Mouse (Mus musculus) olfactory bulb, adult 2 months (tissue): ENCODE measurements around the gene Creb5.

Experiments used
- CTCF ChIP-seq: fragments of 200-500 bp; IDR thresholded peaks from 2 replicates; pipeline ENCODE4 v1.5.1; 2012; ENCODE audit warnings: low read depth, mild to moderate bottlenecking, low read length, moderate library complexity; ENCODE audit not compliant: insufficient read depth
- POLR2A ChIP-seq: fragments of 200-500 bp; IDR thresholded peaks from 2 replicates; pipeline ENCODE4 v1.6.1; 2012; ENCODE audit warnings: mild to moderate bottlenecking, low read depth, low read length, moderate library complexity; ENCODE audit not compliant: insufficient read depth

DNA sequence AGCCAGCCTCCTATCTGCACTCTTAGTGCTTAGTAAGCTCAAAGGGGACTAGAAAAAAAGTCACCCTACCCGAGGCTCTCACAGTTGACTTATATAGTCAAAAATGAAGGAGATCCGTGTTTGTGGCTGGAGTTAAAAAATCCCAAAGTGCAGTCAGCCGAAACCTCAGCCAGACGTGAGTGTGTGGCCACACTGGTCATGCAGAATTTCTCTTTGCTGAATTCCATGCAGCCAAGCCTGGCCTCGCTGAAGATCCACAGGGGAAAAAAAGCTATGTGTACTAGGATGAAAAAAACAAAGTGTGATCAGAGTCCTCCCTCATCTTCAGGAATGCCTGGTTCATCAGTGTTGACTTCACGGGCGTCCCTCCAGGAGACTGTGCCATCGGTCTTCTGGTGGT, 225.2 kb downstream of the Creb5 start:
- TF ChIP-seq POLR2A (no peak), CTCF (no peak)
